Mouse (Mus musculus) kidney, adult 2 months (tissue): ENCODE measurements around the gene Sema4a. TPM values are rescaled to one million over a fixed set of nuclear protein-coding genes. Genes with fewer than 3 reads are reported as not detected.
A peak's percentile ranks its signal among the peaks of the same experiment; 100 is the strongest.

Source experiments
- DNase-seq: peaks from one replicate; pipeline ENCODE4 v3.0.0; 2021
- H3K27ac ChIP-seq: fragments of 200-500 bp; 2 replicates; pipeline ENCODE4 v1.5.1; 2012; ENCODE audit warnings: low read depth, low read length, control low read depth, inconsistent platforms; ENCODE audit not compliant: insufficient read depth
- H3K27me3 ChIP-seq: fragments of 200-500 bp; replicated peaks from 2 replicates; pipeline ENCODE4 v1.6.1; 2012; ENCODE audit warnings: mild to moderate bottlenecking, moderate library complexity, low read length, inconsistent platforms; ENCODE audit not compliant: control insufficient read depth, insufficient read depth
- H3K36me3 ChIP-seq: fragments of 200-500 bp; 2 replicates; pipeline ENCODE4 v1.6.1; 2012; ENCODE audit warnings: mild to moderate bottlenecking, moderate library complexity, low read length, inconsistent platforms; ENCODE audit not compliant: control insufficient read depth, insufficient read depth
- H3K4me1 ChIP-seq: fragments of 200-500 bp; 2 replicates; pipeline ENCODE4 v1.6.1; 2011; ENCODE audit warnings: low read length; ENCODE audit not compliant: control insufficient read depth, insufficient read depth
- H3K4me3 ChIP-seq: fragments of 200-500 bp; 2 replicates; pipeline ENCODE4 v1.5.1; 2011; ENCODE audit warnings: mild to moderate bottlenecking, low read depth, low read length, control low read depth; ENCODE audit not compliant: insufficient read depth
- CTCF ChIP-seq: fragments of 200-500 bp; conservative IDR thresholded peaks from 2 replicates; pipeline ENCODE4 v1.5.1; 2011; ENCODE audit warnings: low read depth, mild to moderate bottlenecking, control low read depth, low read length, moderate library complexity, mixed read lengths; ENCODE audit not compliant: insufficient read depth, insufficient read length
- POLR2A ChIP-seq: fragments of 200-500 bp; IDR thresholded peaks from one replicate; pipeline ENCODE4 v1.6.1; 2011; ENCODE audit warnings: low read depth, low read length, control low read depth
- WGBS: fragments of 180-500 bp; shearing (Covaris S2); methylation state at CpG from one replicate; pipeline ENCODE4 v1.1.7; 2018; 5-methylcytosine and 5-hydroxymethylcytosine counted together
- polyA plus RNA-seq: library from polyadenylated mRNA; depleted of rRNA; stranded (reverse); fragments of >200 nt; gene quantifications from 2 replicates; pipeline ENCODE4 v1.2.3, GENCODE M21; 2012

The Sema4a gene
- polyA plus RNA-seq, 1 experiment: 176 TPM

- H3K4me1 ChIP-seq: no peaks in the 10 kb centered on the region
- DNase-seq: no peak
Observed at GRCm38 (mm10) chr3:88465127-88465526, 4.1 kb upstream of the Sema4a start.

GRCm38 (mm10) chr3:88464425-88464824 lies 3.4 kb upstream of the Sema4a start:
- no peak overlapping the region for H3K4me3 ChIP-seq
- WGBS: 47% methylated on average over 3 of the region's 3 CpGs
- H3K27ac ChIP-seq: no peak overlapping the region
- H3K27me3 ChIP-seq: no peaks in the 10 kb centered on the region
- H3K36me3 ChIP-seq: no peaks in the 10 kb centered on the region
- TF ChIP-seq CTCF: no peak
- DNase-seq: no peak
- no peaks in the 10 kb centered on the region for H3K4me1 ChIP-seq

More at GRCm38 (mm10) chr3:88465127-88465526, 4.1 kb upstream of the Sema4a start:
- WGBS: 84% methylated on average over 2 of the region's 2 CpGs
- no peak overlapping the region for H3K27ac ChIP-seq
- TF ChIP-seq POLR2A (no peak), CTCF (no peak)
- H3K36me3 ChIP-seq: no peaks in the 10 kb centered on the region
- H3K4me3 ChIP-seq: no peak overlapping the region
- H3K27me3 ChIP-seq: no peaks in the 10 kb centered on the region

GRCm38 (mm10) chr3:88460029-88460428 lies 953 bp downstream of the Sema4a start:
- DNase-seq: no peak
- Histone ChIP-seq H3K4me1 (peaks cover 15% of the 10 kb centered on the region), H3K36me3 (no peaks in the 10 kb centered on the region), H3K27ac (no peak overlapping the region), H3K27me3 (no peaks in the 10 kb centered on the region), H3K4me3 (no peak overlapping the region)
- TF ChIP-seq CTCF (no peak), POLR2A (no peak)
- WGBS: 72% methylated on average over 5 of the region's 5 CpGs

- Histone ChIP-seq H3K27ac (no peak overlapping the region), H3K36me3 (no peaks in the 10 kb centered on the region), H3K4me1 (peaks cover 22% of the 10 kb centered on the region), H3K4me3 (no peak overlapping the region), H3K27me3 (no peaks in the 10 kb centered on the region)
- no peak for DNase-seq
- TF ChIP-seq POLR2A: no peak
- TF ChIP-seq CTCF: no peak
- 27% methylated on average over 14 of the region's 14 CpGs for WGBS
Observed at GRCm38 (mm10) chr3:88458778-88459219, 2.2 kb downstream of the Sema4a start.

GRCm38 (mm10) chr3:88456746-88457532 lies 4.0 kb downstream of the Sema4a start:
- H3K27ac ChIP-seq: peak overlapping the region; percentile 92
- WGBS: 57% methylated on average over 7 of the region's 7 CpGs
- peak; percentile 61 for DNase-seq

GRCm38 (mm10) chr3:88456313-88456712 lies 4.7 kb downstream of the Sema4a start:
- Histone ChIP-seq H3K27ac (peak overlapping the region; percentile 93), H3K27me3 (no peaks in the 10 kb centered on the region), H3K4me1 (peaks cover 27% of the 10 kb centered on the region), H3K36me3 (no peaks in the 10 kb centered on the region; the same call in 1 of the 2 replicates), H3K4me3 (no peak overlapping the region)
- peak; percentile 97 for DNase-seq
- WGBS: 33% methylated on average over 8 of the region's 8 CpGs
- TF ChIP-seq POLR2A: no peak
- TF ChIP-seq CTCF: no peak

More at GRCm38 (mm10) chr3:88456746-88457532, 4.0 kb downstream of the Sema4a start:
- H3K4me1 ChIP-seq: peaks cover 27% of the 10 kb centered on the region
- H3K27me3 ChIP-seq: no peaks in the 10 kb centered on the region
- no peaks in the 10 kb centered on the region; the same call in 1 of the 2 replicates for H3K36me3 ChIP-seq
- TF ChIP-seq POLR2A: no peak
- TF ChIP-seq CTCF: no peak
- H3K4me3 ChIP-seq: no peak overlapping the region

- H3K4me1 ChIP-seq: peaks cover 27% of the 10 kb centered on the region
- peak overlapping the region; percentile 93 for H3K27ac ChIP-seq
- 39% methylated on average over 18 of the region's 18 CpGs for WGBS
- H3K27me3 ChIP-seq: no peaks in the 10 kb centered on the region
- H3K36me3 ChIP-seq: no peaks in the 10 kb centered on the region; the same call in 1 of the 2 replicates
- peak overlapping the region; percentile 59 for H3K4me3 ChIP-seq
- no peak for TF ChIP-seq POLR2A
- TF ChIP-seq CTCF: no peak
- DNase-seq: peak; percentile 85
Observed at GRCm38 (mm10) chr3:88455588-88456264, 5.3 kb downstream of the Sema4a start.
